Mouse (Mus musculus) liver, adult (tissue): ENCODE measurements around the gene Ldb3.

Source experiments
- GATA4 ChIP-seq: IDR thresholded peaks from 2 replicates; pipeline ENCODE4 v1.6.1; 2014; ENCODE audit warnings: mild to moderate bottlenecking, low read length; ENCODE audit not compliant: insufficient replicate concordance

Gene Ldb3

GRCm38 (mm10) chr14:34552226-34552625 is 36.3 kb downstream of the Ldb3 start:
- TF ChIP-seq GATA4 = no peak

GRCm38 (mm10) chr14:34549004-34549671 is 39.3 kb downstream of the Ldb3 start:
- no peak for TF ChIP-seq GATA4

GRCm38 (mm10) chr14:34548391-34549001 is 40.0 kb downstream of the Ldb3 start:
- TF ChIP-seq GATA4 = no peak

GRCm38 (mm10) chr14:34544545-34544944 is 43.9 kb downstream of the Ldb3 start:
- TF ChIP-seq GATA4 = no peak

GRCm38 (mm10) chr14:34544001-34544400 is 44.5 kb downstream of the Ldb3 start:
- no peak for TF ChIP-seq GATA4

- TF ChIP-seq GATA4 = no peak
Observed at GRCm38 (mm10) chr14:34543596-34543995, 44.9 kb downstream of the Ldb3 start.

GRCm38 (mm10) chr14:34541896-34542295 is 46.6 kb downstream of the Ldb3 start:
- TF ChIP-seq GATA4 = no peak

GRCm38 (mm10) chr14:34540685-34541162 is 47.8 kb downstream of the Ldb3 start:
- no peak for TF ChIP-seq GATA4

- peak; percentile 51; the same call in 1 of the 2 replicates for TF ChIP-seq GATA4
Observed at GRCm38 (mm10) chr14:34535883-34536282, 52.6 kb downstream of the Ldb3 start.

- no peak for TF ChIP-seq GATA4
Observed at GRCm38 (mm10) chr14:34533537-34533936, 54.9 kb downstream of the Ldb3 start.

GRCm38 (mm10) chr14:34532536-34532935 is 55.9 kb downstream of the Ldb3 start:
- no peak for TF ChIP-seq GATA4

GRCm38 (mm10) chr14:34528804-34529203 is 59.7 kb downstream of the Ldb3 start:
- TF ChIP-seq GATA4 = no peak

GRCm38 (mm10) chr14:34522701-34523100 is 65.8 kb downstream of the Ldb3 start, which contains the start of gene 9230112D13Rik:
Gene 9230112D13Rik, minus strand, starts transcription at chr14:34522801.
- TF ChIP-seq GATA4 = no peak

- TF ChIP-seq GATA4 = no peak
Observed at GRCm38 (mm10) chr14:34517959-34518544, 70.4 kb downstream of the Ldb3 start.

GRCm38 (mm10) chr14:34516960-34517577 is 71.4 kb downstream of the Ldb3 start:
- no peak for TF ChIP-seq GATA4

GRCm38 (mm10) chr14:34515860-34516259 is 72.6 kb downstream of the Ldb3 start:
- no peak for TF ChIP-seq GATA4
